Mouse (Mus musculus): ENCODE results near the gene Foxl2.

Gene Foxl2

DNA sequence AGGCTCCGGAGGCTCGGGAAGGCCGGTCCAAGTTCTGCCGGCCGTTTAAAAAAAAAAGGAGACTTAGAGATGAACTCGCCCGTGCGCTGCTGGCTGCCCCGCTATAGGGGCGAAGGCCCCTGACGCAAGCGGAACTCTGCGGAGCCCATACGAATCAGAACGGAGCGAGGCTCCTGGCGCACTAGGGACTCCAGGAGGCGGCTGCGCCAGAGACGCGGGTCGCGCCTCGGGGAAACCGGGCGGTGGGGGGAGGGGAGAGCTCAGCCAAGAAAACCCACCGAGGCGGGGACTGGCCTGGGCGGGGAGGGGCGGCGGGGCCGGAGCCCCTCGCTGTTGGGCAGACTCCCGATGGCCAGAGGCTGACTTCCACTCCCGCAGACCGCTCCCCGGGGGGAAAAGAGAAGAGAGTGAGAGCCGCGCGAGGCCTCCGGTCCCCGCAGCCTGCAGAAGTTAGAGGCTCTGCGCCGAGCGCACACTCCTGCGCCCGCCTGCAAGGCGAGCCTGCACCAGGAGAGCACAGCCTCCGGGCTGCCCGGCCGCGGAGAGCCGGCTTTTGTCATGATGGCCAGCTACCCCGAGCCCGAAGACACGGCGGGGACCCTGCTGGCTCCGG is at the start of gene Foxl2:
Gene Foxl2, plus strand, starts transcription at position 186 of the 613 bp plus-strand sequence.
- DNase-seq (ENCODE audit: low read depth in 1 of 2, low spot score in 2 of 2): no peak

DNA sequence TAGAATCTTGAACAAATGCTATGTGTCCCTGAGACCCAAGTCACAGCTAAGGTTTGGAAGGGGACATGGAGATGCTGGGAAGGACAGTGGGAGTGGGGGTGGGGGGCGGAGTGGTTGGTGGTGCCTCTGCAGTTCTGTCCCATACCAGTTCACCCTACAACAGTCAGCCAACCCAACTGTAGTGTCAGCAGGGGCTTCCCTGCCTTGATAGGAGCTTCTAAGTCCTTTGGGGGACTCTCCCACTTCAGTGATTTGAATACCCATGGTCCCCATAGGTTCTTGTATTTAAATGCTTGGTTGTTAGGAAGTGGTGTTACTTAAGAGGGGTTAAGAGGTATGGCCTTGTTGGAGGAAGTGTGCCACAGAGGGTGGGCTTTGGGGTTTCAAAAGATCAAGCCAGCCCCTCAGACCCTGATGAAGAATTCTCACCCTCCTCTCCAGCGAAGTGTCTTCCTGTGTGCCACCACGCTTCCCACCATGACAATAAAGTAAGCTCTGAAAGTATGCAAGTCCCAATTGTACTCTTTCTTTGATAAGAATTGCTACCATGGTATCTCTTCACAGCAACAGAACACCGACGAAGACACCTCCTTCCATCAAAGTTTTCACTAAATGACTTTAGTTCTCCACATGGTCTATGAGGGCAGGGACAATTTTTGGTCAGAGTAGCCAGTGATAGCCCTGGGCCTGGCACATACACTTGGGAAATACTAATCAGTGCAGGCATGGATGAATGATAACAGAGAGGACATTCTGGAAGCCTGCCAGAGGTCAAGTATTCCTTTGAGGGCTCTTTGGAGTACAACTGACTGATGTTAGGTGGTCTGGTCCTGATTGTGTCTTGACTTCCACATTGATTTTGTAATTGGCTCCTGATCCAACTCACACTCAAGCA is 34.2 kb upstream of the Foxl2 start:
- no peak for DNase-seq (ENCODE audit: low read depth in 1 of 2, low spot score in 2 of 2)

DNA sequence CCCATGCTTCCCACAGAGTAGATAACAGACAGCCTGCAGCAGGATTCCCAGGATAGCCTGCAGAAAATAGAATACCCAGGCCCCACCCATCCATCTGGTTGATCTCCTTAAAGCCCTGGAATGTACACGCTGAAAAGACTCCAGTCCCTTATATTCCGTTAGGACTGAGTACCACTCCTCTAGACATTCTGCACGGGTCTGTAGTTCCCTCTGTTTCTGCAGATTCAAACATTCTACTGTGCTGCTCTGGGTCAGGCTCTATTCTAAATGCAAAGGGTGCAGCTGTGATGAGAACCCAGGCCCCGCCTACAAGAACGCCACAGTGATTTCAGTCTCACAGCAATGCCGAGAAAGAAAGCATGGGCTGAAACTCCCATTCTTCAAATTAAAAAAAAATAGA is 32.0 kb upstream of the Foxl2 start:
- DNase-seq (ENCODE audit: low read depth in 1 of 2, low spot score in 2 of 2): no peak

DNA sequence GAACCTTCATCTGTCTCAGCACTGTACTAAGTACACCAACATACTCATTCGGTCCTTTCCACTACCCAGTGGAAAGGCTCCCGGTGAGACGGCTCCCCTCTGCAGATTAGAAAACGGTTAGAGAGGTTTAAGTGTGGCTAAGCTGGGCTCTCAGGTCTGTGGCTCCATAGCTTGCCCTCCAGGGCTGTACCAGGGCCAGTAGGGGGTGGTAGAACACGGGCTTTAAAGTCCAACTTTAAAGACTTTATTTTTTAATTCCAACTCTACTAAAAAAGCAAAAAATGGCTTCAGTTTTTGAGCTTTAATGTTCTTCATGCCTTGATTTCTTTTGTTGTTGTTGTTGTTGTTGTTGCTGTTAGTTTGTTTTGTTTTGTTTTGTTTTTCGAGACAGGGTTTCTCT is 30.9 kb upstream of the Foxl2 start:
- no peak for DNase-seq (ENCODE audit: low read depth in 1 of 2, low spot score in 2 of 2)

GRCm38 (mm10) chr9:98929496-98929895 is 25.6 kb upstream of the Foxl2 start:
- DNase-seq (ENCODE audit: low read depth in 1 of 2, low spot score in 2 of 2): no peak

GRCm38 (mm10) chr9:98932931-98933330 is 22.2 kb upstream of the Foxl2 start:
- no peak for DNase-seq (ENCODE audit: low read depth in 1 of 2, low spot score in 2 of 2)

GRCm38 (mm10) chr9:98935190-98935909 is 19.7 kb upstream of the Foxl2 start:
- no peak for DNase-seq (ENCODE audit: low read depth in 1 of 2, low spot score in 2 of 2)

DNA sequence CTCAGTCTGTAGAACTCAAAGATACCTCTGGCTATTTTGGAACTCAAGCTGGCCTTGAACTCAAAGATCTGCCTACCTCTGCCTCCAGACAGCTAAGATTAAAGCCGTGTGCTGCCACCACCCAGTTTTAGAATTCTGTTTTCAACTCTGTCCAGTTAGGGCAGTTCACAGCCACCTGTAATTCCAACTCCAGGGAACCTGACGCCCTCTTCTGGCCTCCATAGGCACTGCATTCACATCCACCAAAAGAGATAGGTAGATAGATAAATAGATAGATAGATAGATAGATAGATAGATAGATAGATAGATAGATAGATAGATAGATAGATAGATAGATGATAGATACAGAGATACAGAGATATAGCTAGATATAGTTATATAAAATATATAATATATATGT is 15.8 kb upstream of the Foxl2 start:
- DNase-seq (ENCODE audit: low read depth in 1 of 2, low spot score in 2 of 2): no peak

DNA sequence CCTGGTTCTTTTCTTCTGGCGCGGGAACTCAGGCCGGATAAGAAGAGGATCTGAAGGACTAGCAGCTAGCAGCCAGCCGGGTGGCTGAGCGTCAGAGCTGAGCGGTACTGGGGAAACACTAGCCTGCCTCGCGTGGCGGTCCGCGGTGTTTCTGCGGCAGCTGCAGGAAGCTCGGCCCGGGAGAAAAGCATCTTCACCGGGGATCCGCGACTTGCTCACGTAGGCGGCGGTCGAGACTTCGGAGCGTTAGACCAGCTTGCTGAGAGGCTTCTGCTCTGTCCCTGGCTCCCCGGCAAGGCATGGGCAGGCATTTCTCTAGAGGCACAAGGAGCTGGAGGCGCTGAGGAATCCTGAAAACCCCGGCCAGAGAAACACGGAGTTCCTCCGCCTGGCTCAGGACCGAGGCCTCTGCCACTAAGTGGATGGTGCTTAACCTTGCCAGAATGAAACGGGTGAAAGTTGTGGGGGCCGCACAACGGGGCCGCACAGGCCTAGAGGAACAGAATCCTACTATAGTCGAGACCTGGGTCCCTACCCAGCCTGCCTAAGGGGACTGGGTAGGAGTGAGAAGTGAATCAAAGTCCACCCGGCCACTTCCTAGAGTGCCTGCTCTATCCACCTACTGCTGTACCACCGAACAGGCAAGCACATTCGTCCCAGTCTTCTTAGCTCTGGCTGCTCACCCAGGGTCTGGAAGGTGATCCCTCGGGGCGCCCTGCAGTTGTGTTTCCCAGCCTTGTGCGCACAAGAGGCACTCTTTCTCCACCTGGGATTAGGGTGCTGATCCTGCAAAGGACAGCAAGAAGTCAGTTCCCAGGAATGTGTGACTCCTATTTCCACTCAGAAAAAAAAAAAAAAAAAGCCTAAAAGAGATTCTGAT is 2.7 kb upstream of the Foxl2 start:
- DNase-seq (ENCODE audit: low read depth in 1 of 2, low spot score in 2 of 2): no peak

DNA sequence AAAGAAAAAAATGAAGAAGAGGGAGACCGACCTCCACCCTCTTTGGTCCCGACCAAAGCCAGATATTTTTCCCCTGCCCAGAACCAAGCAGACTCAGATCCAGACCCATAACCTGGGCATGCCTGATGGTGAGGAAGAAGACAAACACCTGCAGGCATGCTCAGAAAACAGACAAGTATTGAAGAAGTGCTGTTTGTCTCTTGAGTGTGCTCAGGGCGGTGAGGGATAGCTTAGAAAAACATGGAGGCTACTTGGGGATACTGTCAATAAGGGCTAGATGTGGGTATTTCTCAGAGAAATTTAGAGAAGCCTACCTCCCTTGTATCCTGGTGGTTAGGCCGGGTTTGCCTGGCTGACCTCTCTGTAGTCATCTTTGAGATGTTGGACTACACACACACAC is 1.8 kb upstream of the Foxl2 start:
- no peak for DNase-seq (ENCODE audit: low read depth in 1 of 2, low spot score in 2 of 2)

GRCm38 (mm10) chr9:98953830-98954229 is 1.3 kb upstream of the Foxl2 start:
- no peak for DNase-seq (ENCODE audit: low read depth in 1 of 2, low spot score in 2 of 2)

DNA sequence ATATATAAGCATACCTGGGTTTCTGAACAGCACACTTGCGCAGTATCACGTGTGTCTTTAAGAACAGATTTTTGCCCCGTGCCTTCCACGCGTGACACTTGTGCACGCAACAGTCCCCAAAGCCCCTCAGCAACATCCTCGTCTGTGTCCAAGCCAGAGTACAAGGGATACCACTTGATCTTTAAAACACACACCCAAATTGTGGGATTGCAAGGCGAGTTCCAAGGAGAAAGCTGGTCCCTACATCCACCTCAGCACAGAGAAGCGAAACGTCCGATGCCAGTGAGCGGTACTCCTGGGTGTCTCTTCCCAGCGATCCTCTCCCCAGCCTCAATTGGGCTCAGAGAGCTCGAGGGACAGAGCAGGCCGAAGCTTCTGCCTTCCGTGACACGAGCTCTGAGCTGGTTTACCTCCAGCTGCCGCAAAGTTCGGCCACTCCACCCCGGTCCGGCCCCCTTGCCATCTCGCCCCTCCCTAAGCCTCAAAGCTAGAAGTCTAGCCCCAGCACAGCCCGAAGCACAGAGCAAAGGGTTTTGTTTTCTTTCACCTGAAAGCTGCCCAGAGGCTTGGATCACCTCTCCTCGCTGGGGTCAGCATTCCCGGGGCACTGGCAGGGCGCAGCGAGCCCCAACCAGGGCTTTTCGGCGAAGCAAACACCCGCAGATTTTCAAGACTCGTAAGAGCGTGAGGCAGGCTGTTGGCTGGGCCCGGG is 541 bp upstream of the Foxl2 start:
- DNase-seq (ENCODE audit: low read depth in 1 of 2, low spot score in 2 of 2): no peak

- no peak for DNase-seq (ENCODE audit: low read depth in 1 of 2, low spot score in 2 of 2)
Measured at GRCm38 (mm10) chr9:98955716-98956224, 682 bp downstream of the Foxl2 start.

DNA sequence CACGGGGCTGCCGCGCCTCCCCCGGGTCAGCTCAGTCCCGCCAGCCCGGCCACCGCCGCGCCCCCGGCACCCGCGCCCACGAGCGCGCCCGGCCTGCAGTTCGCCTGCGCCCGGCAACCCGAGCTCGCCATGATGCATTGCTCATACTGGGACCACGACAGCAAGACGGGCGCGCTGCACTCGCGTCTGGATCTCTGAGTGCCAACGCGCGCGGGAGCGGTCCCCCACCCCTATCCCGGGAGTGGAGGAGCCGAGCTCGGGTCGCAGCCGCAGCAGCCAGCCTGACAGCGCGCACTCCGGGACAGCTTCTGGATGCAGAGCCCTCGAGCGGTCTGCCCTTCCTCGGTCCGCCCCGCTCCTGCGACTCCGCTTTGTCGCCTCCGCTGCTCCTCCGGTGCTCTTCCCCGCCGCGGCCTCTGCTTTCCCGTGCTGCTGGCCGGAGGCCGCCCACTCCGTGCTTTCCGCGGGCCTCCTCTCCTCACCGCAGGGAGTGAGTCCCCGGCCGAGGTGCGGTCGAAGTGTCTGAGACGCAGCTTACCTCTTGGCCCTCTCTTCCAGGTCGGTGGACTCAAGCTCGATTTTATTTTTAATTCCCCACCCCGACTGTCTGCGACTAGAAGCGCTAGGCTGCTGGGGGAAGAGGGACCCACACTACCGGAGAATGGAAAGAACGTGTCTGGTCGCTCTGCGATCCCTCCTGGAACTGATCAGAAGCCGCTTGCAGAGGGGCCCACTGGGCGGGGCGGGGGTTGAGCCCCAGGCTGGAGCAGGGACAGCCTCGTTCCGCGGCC is 1.7 kb downstream of the Foxl2 start:
- DNase-seq (ENCODE audit: low read depth in 1 of 2, low spot score in 2 of 2): no peak

DNA sequence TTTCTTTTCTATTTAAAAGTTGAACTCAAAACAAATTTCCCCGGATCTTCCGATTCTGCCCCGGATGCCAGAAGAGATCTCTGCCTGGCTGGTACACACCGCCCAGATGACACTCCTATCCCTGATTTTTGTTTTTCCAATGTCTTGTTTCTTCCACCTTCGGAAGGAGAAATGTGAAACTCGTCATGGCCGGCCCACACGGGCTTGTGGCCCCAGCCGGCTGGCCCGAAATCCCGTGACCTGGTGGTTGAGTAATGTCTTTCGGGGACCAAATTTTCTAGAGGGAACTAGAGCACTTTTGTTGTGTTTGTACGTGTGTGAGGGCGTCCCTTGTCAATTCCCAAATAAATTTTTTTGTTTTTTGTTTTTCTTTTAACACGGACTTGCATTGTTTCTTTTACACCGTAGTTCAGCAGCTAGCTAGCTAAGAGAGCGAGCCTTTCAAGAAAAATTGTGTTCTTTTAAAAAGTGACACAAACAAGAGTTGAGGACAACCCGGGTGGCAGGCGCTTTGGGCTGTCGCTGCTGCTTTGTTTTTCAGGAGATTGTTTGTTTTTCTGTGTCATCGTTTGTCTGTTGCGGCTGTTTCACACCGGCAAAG is 2.8 kb downstream of the Foxl2 start:
- DNase-seq (ENCODE audit: low read depth in 1 of 2, low spot score in 2 of 2): no peak

DNA sequence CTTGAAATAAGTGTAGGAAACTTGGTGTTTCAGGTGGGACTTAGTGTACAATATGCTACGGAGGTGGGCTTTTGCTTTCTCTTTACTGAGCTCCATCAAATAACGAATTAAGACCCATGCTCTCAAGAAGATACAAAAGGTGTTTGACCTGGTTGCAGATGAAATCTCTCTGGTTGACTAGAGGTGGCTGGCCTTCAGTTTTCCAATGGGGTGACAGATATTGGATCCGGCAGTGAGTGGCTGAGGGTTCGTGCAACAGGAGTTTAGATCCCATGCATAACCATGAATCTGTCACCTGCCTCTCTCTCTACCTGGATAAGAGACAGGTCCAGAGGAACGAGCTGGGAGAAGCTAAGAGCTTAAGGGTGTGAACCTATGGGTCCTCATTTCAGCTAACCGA is 3.5 kb downstream of the Foxl2 start:
- no peak for DNase-seq (ENCODE audit: low read depth in 1 of 2, low spot score in 2 of 2)

DNA sequence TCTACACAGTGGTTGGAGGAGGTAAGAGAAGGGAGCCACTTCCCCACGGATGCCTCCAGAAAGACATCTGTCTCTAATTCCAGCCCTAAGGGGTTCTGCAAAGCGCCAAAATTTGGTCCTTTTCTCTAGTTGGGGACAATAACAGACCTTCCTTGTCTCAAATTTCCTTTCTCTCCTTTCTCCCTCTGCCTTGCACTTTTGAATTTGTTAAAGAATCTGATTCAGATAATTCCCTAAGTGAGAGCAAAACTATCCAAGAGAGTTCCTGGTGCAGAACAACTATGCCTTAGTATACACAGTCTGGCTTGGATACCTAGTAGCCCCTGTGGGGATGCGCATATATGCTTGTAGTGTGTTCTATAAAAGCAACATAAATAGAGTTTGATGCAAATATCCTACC is 4.8 kb downstream of the Foxl2 start:
- no peak for DNase-seq (ENCODE audit: low read depth in 1 of 2, low spot score in 2 of 2)

GRCm38 (mm10) chr9:98960348-98960747 is 5.3 kb downstream of the Foxl2 start:
- DNase-seq (ENCODE audit: low read depth in 1 of 2, low spot score in 2 of 2): no peak
